Mouse (Mus musculus) lung, embryonic 16.5 days (tissue): ENCODE results near the gene Tpp1. TPM values are rescaled to one million over a fixed set of nuclear protein-coding genes. Genes with fewer than 3 reads are reported as not detected.
"Not testable (repeated sequence)": the region's sequence is repeated elsewhere in the genome, so short reads cannot be mapped to it uniquely, and the experiment has no call there.

Source experiments
- ATAC-seq: fragments of 200-750 bp; cut with Nextera tagmentation; 2 replicates; pipeline ENCODE4 v1.8.0; 2017; ENCODE audit warnings: low read depth, mild to moderate bottlenecking, moderate library complexity
- H3K27ac ChIP-seq: fragments of 300-500 bp; sonication (generic); 2 replicates; pipeline ENCODE4 v1.5.1; 2014; ENCODE audit warnings: mild to moderate bottlenecking, control low read depth, low read length
- H3K27me3 ChIP-seq: fragments of 300-500 bp; sonication (generic); 2 replicates; pipeline ENCODE4 v1.6.1; 2014; ENCODE audit warnings: low read depth, low read length, mixed read lengths; ENCODE audit not compliant: control insufficient read depth, insufficient read depth
- H3K36me3 ChIP-seq: fragments of 300-500 bp; sonication (generic); 2 replicates; pipeline ENCODE4 v1.6.1; 2014; ENCODE audit warnings: low read length; ENCODE audit not compliant: control insufficient read depth, insufficient read depth
- H3K4me1 ChIP-seq: fragments of 300-500 bp; sonication (generic); replicated peaks from 2 replicates; pipeline ENCODE4 v1.6.1; 2014; ENCODE audit warnings: low read length, mixed read lengths; ENCODE audit not compliant: control insufficient read depth, insufficient read depth
- H3K4me2 ChIP-seq: fragments of 300-500 bp; sonication (generic); 2 replicates; pipeline ENCODE4 v1.6.1; 2014; ENCODE audit warnings: low read depth, low read length, control low read depth
- H3K4me3 ChIP-seq: fragments of 300-500 bp; sonication (generic); 2 replicates; pipeline ENCODE4 v1.5.1; 2014; ENCODE audit warnings: mild to moderate bottlenecking, low read length, control low read depth
- H3K9ac ChIP-seq: fragments of 300-500 bp; sonication (generic); 2 replicates; pipeline ENCODE4 v1.6.1; 2014; ENCODE audit warnings: low read length, control low read depth
- H3K9me3 ChIP-seq: fragments of 300-500 bp; sonication (generic); 2 replicates; pipeline ENCODE4 v1.6.1; 2016; ENCODE audit warnings: low read length; ENCODE audit not compliant: control insufficient read depth
- WGBS: fragments of 180-500 bp; shearing (Covaris S2); extraction: QIAGEN DNeasy Blood & Tissue Kit; methylation state at CpG from one replicate; pipeline ENCODE4 v1.1.7; 2014; 5-methylcytosine and 5-hydroxymethylcytosine counted together
- polyA plus RNA-seq: library from polyadenylated mRNA; unstranded; fragments of >200 nt; fragmentation: Nextera tagmentation; extraction: Ambion mirVana; gene quantifications from 2 replicates; pipeline ENCODE4 v1.2.1, GENCODE M21; 2015

The Tpp1 gene
- polyA plus RNA-seq, 1 experiment from 2014 or later, result 102 TPM

- H3K27ac ChIP-seq, result peak within 1 kb of the TSS; percentile 95
- peak; percentile 96 for ATAC-seq
- H3K36me3 ChIP-seq, result peaks cover 32% of the 10 kb centered on the region
- H3K9me3 ChIP-seq, result no peaks in the 10 kb centered on the region
- peak within 1 kb of the TSS; percentile 94 for H3K9ac ChIP-seq
- peak within 1 kb of the TSS; percentile 91 for H3K4me3 ChIP-seq
- no peaks in the 10 kb centered on the region for H3K27me3 ChIP-seq
- H3K4me2 ChIP-seq, result peak within 1 kb of the TSS; percentile 78
- H3K4me1 ChIP-seq, result peaks cover 30% of the 10 kb centered on the region
- under 1% methylated on average over 48 of the region's 62 CpGs for WGBS
Observed at GRCm38 (mm10) chr7:105736264-105736901, 15.7 kb downstream of the Tpp1 start, which contains the start of gene Ilk. Gene Ilk (plus strand): TSS chr7:105736592.

- ATAC-seq, result not testable (repeated sequence)
- H3K4me2 ChIP-seq, result peak overlapping the region; percentile 68
Observed at GRCm38 (mm10) chr7:105735464-105735863, 16.6 kb downstream of the Tpp1 start.

GRCm38 (mm10) chr7:105734826-105735225, 17.2 kb downstream of the Tpp1 start:
- no peak for ATAC-seq
- Histone ChIP-seq H3K4me1 (peaks cover 30% of the 10 kb centered on the region), H3K9me3 (no peaks in the 10 kb centered on the region), H3K27me3 (no peaks in the 10 kb centered on the region), H3K36me3 (peaks cover 27% of the 10 kb centered on the region), H3K27ac (no peak overlapping the region), H3K4me2 (peak overlapping the region; percentile 68; the same call in 1 of the 2 replicates), H3K9ac (peak overlapping the region; percentile 42; the same call in 1 of the 2 replicates), H3K4me3 (no peak overlapping the region)
- WGBS, result 78% methylated on average over 8 of the region's 8 CpGs

More at GRCm38 (mm10) chr7:105735464-105735863, 16.6 kb downstream of the Tpp1 start:
- Histone ChIP-seq H3K4me3 (peak overlapping the region; percentile 91), H3K4me1 (peaks cover 30% of the 10 kb centered on the region), H3K36me3 (peaks cover 30% of the 10 kb centered on the region), H3K27ac (peak overlapping the region; percentile 95), H3K9ac (peak overlapping the region; percentile 94)
- not testable (repeated sequence) for H3K27me3 ChIP-seq, H3K9me3 ChIP-seq
- WGBS, result 42% methylated on average over 3 of the region's 4 CpGs

GRCm38 (mm10) chr7:105733836-105734235, 18.2 kb downstream of the Tpp1 start:
- no peak for ATAC-seq
- H3K9ac ChIP-seq, result no peak overlapping the region
- peaks cover 23% of the 10 kb centered on the region for H3K4me1 ChIP-seq
- H3K9me3 ChIP-seq, result no peaks in the 10 kb centered on the region
- H3K4me3 ChIP-seq, result no peak overlapping the region
- 93% methylated on average over 11 of the region's 11 CpGs for WGBS
- no peak overlapping the region for H3K4me2 ChIP-seq
- H3K27me3 ChIP-seq, result no peaks in the 10 kb centered on the region
- peaks cover 31% of the 10 kb centered on the region for H3K36me3 ChIP-seq
- no peak overlapping the region for H3K27ac ChIP-seq

- Histone ChIP-seq H3K27ac (no peak overlapping the region), H3K9me3 (no peaks in the 10 kb centered on the region), H3K4me3 (no peak overlapping the region), H3K36me3 (peaks cover 24% of the 10 kb centered on the region), H3K9ac (no peak overlapping the region; the same call in 1 of the 2 replicates), H3K27me3 (no peaks in the 10 kb centered on the region), H3K4me2 (no peak overlapping the region), H3K4me1 (no peaks in the 10 kb centered on the region)
- whole genome bisulfite sequencing, result 74% methylated on average over 6 of the region's 6 CpGs
- no peak for ATAC-seq
Observed at GRCm38 (mm10) chr7:105728701-105729428, 23.2 kb downstream of the Tpp1 start.

GRCm38 (mm10) chr7:105726980-105727325, 25.1 kb downstream of the Tpp1 start:
- H3K27me3 ChIP-seq, result no peaks in the 10 kb centered on the region
- no peak overlapping the region for H3K9ac ChIP-seq
- H3K27ac ChIP-seq, result no peak overlapping the region
- H3K9me3 ChIP-seq, result no peaks in the 10 kb centered on the region
- no peak overlapping the region for H3K4me2 ChIP-seq
- H3K36me3 ChIP-seq, result peaks cover 10% of the 10 kb centered on the region
- 93% methylated on average over 4 of the region's 4 CpGs for WGBS
- no peak for ATAC-seq
- no peaks in the 10 kb centered on the region for H3K4me1 ChIP-seq
- H3K4me3 ChIP-seq, result no peak overlapping the region

- peaks cover 8% of the 10 kb centered on the region for H3K36me3 ChIP-seq
- H3K9me3 ChIP-seq, result no peaks in the 10 kb centered on the region
- no peaks in the 10 kb centered on the region for H3K27me3 ChIP-seq
- H3K4me2 ChIP-seq, result no peak overlapping the region
- WGBS, result 77% methylated on average over 4 of the region's 4 CpGs
- H3K27ac ChIP-seq, result no peak overlapping the region
- no peaks in the 10 kb centered on the region for H3K4me1 ChIP-seq
- H3K9ac ChIP-seq, result no peak overlapping the region
- peak; percentile 69; the same call in 1 of the 2 replicates for ATAC-seq
- H3K4me3 ChIP-seq, result no peak overlapping the region
Observed at GRCm38 (mm10) chr7:105726144-105726979, 25.7 kb downstream of the Tpp1 start.

- Histone ChIP-seq H3K4me1 (no peaks in the 10 kb centered on the region), H3K9me3 (no peaks in the 10 kb centered on the region), H3K9ac (no peak overlapping the region), H3K27ac (no peak overlapping the region), H3K4me2 (no peak overlapping the region), H3K36me3 (no peaks in the 10 kb centered on the region), H3K27me3 (no peaks in the 10 kb centered on the region), H3K4me3 (no peak overlapping the region)
- 46% methylated on average over 2 of the region's 2 CpGs for WGBS
- no peak for ATAC-seq
Observed at GRCm38 (mm10) chr7:105721916-105722315, 30.1 kb downstream of the Tpp1 start.

GRCm38 (mm10) chr7:105715366-105715765, 36.7 kb downstream of the Tpp1 start:
- H3K9me3 ChIP-seq, result no peaks in the 10 kb centered on the region
- no peak overlapping the region for H3K9ac ChIP-seq
- H3K27ac ChIP-seq, result no peak overlapping the region
- no peaks in the 10 kb centered on the region for H3K36me3 ChIP-seq
- H3K4me1 ChIP-seq, result no peaks in the 10 kb centered on the region
- H3K4me3 ChIP-seq, result no peak overlapping the region
- H3K4me2 ChIP-seq, result no peak overlapping the region
- 60% methylated on average over 3 of the region's 3 CpGs for WGBS
- no peaks in the 10 kb centered on the region for H3K27me3 ChIP-seq
- no peak for ATAC-seq
